Mouse (Mus musculus) CD8-positive naive resting alpha-beta T cell, adult 57 days (primary cell): ENCODE measurements around the gene Pomgnt1. TPM values are rescaled to one million over a fixed set of nuclear protein-coding genes. Genes with fewer than 3 reads are reported as not detected.

Experiments used
- total RNA-seq: library from RNA; stranded (reverse); gene quantifications from one replicate; pipeline ENCODE4 v1.2.4, GENCODE M21; 2023

The Pomgnt1 gene
- total RNA-seq, result 29.7 TPM

GRCm38 (mm10) chr4:116123602-116124519 lies at the start of gene Pomgnt1, which contains the start of gene Rad54l:
Gene Pomgnt1 (plus strand): TSS chr4:116123840.
Gene Rad54l (minus strand): TSS chr4:116123690.

GRCm38 (mm10) chr4:116074861-116075620 lies 48.6 kb upstream of the Pomgnt1 start, which contains the start of the genes Uqcrh and Lrrc41:
Gene Uqcrh (minus strand): TSS chr4:116075071.
Gene Lrrc41 (plus strand): TSS chr4:116075269.

DNA sequence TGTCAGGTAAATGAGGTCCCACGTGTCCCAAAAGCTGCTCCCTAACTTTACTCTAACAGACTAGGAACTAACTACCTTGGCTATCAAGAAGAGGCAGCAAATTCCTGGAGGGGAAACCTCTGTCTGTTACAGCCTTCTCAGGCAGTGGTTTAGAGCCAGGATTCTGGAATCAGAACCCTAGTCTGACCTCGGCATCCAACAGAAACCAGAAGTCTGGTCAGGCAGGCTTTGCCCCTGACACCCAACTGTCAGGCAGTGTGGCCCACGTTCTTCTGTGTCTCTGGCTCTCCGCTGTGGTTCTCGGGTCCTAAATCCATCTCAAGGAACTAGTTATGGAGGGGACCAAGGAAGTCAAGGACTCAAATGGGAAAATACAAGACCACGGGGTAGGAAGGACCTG lies 27.6 kb downstream of the Pomgnt1 start, which contains the start of gene Lurap1:
Lurap1 (minus strand) TSS at position 101 of the 400 bp plus-strand sequence.

GRCm38 (mm10) chr4:116167404-116167803 lies 43.8 kb downstream of the Pomgnt1 start, which contains the start of gene Tspan1:
Gene Tspan1 (minus strand): TSS chr4:116167601.

GRCm38 (mm10) chr4:116173072-116173471 lies 49.4 kb downstream of the Pomgnt1 start, which contains the start of the genes 1700042G07Rik and Gm49337:
Gene 1700042G07Rik (plus strand): TSS chr4:116173372.
Gene Gm49337 (plus strand): TSS chr4:116173384.

Other genes starting within 250 kb of the Pomgnt1 start
- not detected for gene Kncn, start 239.4 kb upstream of the Pomgnt1 start, total RNA-seq
- not detected for gene 6430628N08Rik, start 233.2 kb upstream of the Pomgnt1 start, total RNA-seq
- gene Dmbx1, start 183.9 kb upstream of the Pomgnt1 start, total RNA-seq, result not detected
- 103 TPM for gene Faah, start 105.9 kb upstream of the Pomgnt1 start, total RNA-seq
- gene Nsun4, start 70.0 kb upstream of the Pomgnt1 start, total RNA-seq, result 48.9 TPM
- 325 TPM for gene Uqcrh, start 48.8 kb upstream of the Pomgnt1 start, total RNA-seq
- gene Lrrc41, start 48.6 kb upstream of the Pomgnt1 start, total RNA-seq, result 25.7 TPM
- gene Rad54l, start 150 bp upstream of the Pomgnt1 start, total RNA-seq, result 0.49 TPM
- 0.18 TPM for gene Lurap1, start 27.5 kb downstream of the Pomgnt1 start, total RNA-seq
- gene Tspan1, start 43.8 kb downstream of the Pomgnt1 start, total RNA-seq, result not detected
- not detected for gene 1700042G07Rik, start 49.5 kb downstream of the Pomgnt1 start, total RNA-seq
- gene Gm49337, start 49.5 kb downstream of the Pomgnt1 start, total RNA-seq, result not detected
- gene Pik3r3, start 97.8 kb downstream of the Pomgnt1 start, total RNA-seq, result 3.4 TPM